Mouse (Mus musculus) embryonic facial prominence, embryonic 11.5 days (tissue): ENCODE results near the gene Fam151a. TPM values are rescaled to one million over a fixed set of nuclear protein-coding genes. Genes with fewer than 3 reads are reported as not detected.
"Not testable (repeated sequence)": the region's sequence is repeated elsewhere in the genome, so short reads cannot be mapped to it uniquely, and the experiment has no call there.

Experiments
- ATAC-seq: fragments of 200-750 bp; cut with Nextera tagmentation; replicated peaks from 2 replicates; pipeline ENCODE4 v1.8.0; 2017; ENCODE audit warnings: low read depth; ENCODE audit not compliant: insufficient number of reproducible peaks, low FRiP score, low TSS enrichment
- DNase-seq: peaks from one replicate; pipeline ENCODE4 v3.0.0-alpha.2; 2015; ENCODE audit warnings: low spot score
- H3K27ac ChIP-seq: fragments of 300-500 bp; sonication (generic); replicated peaks from 2 replicates; pipeline ENCODE4 v1.5.1; 2014; ENCODE audit warnings: mild to moderate bottlenecking, low read depth, low read length, control low read depth
- H3K27me3 ChIP-seq: fragments of 300-500 bp; sonication (generic); 2 replicates; pipeline ENCODE4 v1.6.1; 2014; ENCODE audit warnings: mild to moderate bottlenecking, low read length, moderate library complexity, mixed read lengths; ENCODE audit not compliant: control insufficient read depth, insufficient read depth
- H3K36me3 ChIP-seq: fragments of 300-500 bp; sonication (generic); replicated peaks from 2 replicates; pipeline ENCODE4 v1.6.1; 2014; ENCODE audit warnings: low read depth, mild to moderate bottlenecking, low read length, moderate library complexity, mixed read lengths; ENCODE audit not compliant: control insufficient read depth, insufficient read depth
- H3K4me1 ChIP-seq: fragments of 300-500 bp; sonication (generic); 2 replicates; pipeline ENCODE4 v1.6.1; 2014; ENCODE audit warnings: low read length, mixed read lengths; ENCODE audit not compliant: control insufficient read depth, insufficient read depth
- H3K4me2 ChIP-seq: fragments of 300-500 bp; sonication (generic); 2 replicates; pipeline ENCODE4 v1.6.1; 2014; ENCODE audit warnings: low read depth, mild to moderate bottlenecking, control low read depth, low read length, moderate library complexity
- H3K4me3 ChIP-seq: fragments of 300-500 bp; sonication (generic); 2 replicates; pipeline ENCODE4 v1.5.1; 2014; ENCODE audit warnings: low read depth, low read length, control low read depth
- H3K9ac ChIP-seq: fragments of 300-500 bp; sonication (generic); replicated peaks from 2 replicates; pipeline ENCODE4 v1.6.1; 2014; ENCODE audit warnings: mild to moderate bottlenecking, control low read depth, low read length
- H3K9me3 ChIP-seq: fragments of 300-500 bp; sonication (generic); replicated peaks from 2 replicates; pipeline ENCODE4 v1.6.1; 2016; ENCODE audit warnings: mild to moderate bottlenecking, low read length, inconsistent platforms, mixed read lengths; ENCODE audit not compliant: control insufficient read depth
- WGBS: fragments of 180-500 bp; shearing (Covaris S2); extraction: QIAGEN DNeasy Blood & Tissue Kit; methylation state at CpG from one replicate; pipeline ENCODE4 v1.1.7; 2014; 5-methylcytosine and 5-hydroxymethylcytosine counted together
- polyA plus RNA-seq: library from polyadenylated mRNA; unstranded; fragments of >200 nt; fragmentation: Nextera tagmentation; extraction: Ambion mirVana; gene quantifications from 2 replicates; pipeline ENCODE4 v1.2.1, GENCODE M21; 2014

Gene Fam151a
- polyA plus RNA-seq, 1 experiment from 2014 or later: 0.15 TPM

GRCm38 (mm10) chr4:106789705-106790104 is 56.0 kb downstream of the Fam151a start:
- H3K4me2 ChIP-seq: no peak overlapping the region
- ATAC-seq (no peak), DNase-seq (no peak)
- no peak overlapping the region for H3K4me3 ChIP-seq
- H3K9ac ChIP-seq: no peak overlapping the region
- no peaks in the 10 kb centered on the region for H3K27me3 ChIP-seq
- no peak overlapping the region for H3K27ac ChIP-seq
- no peaks in the 10 kb centered on the region for H3K9me3 ChIP-seq
- WGBS: 76% methylated on average over 9 of the region's 9 CpGs
- H3K4me1 ChIP-seq: peaks cover 6% of the 10 kb centered on the region
- no peaks in the 10 kb centered on the region for H3K36me3 ChIP-seq

DNA sequence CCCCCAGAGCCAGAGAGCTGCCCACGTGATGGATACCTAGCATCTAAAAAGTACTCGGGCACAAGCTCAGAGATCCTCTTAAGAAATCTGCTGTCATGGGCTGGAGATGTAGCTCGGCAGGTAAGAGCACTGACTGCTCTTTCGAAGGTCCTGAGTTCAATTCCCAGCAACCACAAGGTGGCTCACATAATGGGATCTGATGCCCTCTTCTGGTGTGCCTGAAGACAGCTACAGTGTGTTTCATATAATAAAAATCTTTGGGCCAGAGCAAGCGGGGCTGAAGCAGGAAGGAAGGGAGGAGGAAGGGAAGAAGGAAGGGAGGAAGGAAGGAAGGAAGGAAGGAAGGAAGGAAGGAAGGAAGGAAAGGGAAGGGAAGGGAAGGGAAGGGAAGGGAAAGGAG is 56.5 kb downstream of the Fam151a start:
- H3K36me3 ChIP-seq, H3K9me3 ChIP-seq, H3K27me3 ChIP-seq, DNase-seq, H3K4me1 ChIP-seq, H3K4me3 ChIP-seq, H3K27ac ChIP-seq, H3K9ac ChIP-seq, H3K4me2 ChIP-seq, ATAC-seq: not testable (repeated sequence)
- 87% methylated on average over 5 of the region's 5 CpGs for WGBS

DNA sequence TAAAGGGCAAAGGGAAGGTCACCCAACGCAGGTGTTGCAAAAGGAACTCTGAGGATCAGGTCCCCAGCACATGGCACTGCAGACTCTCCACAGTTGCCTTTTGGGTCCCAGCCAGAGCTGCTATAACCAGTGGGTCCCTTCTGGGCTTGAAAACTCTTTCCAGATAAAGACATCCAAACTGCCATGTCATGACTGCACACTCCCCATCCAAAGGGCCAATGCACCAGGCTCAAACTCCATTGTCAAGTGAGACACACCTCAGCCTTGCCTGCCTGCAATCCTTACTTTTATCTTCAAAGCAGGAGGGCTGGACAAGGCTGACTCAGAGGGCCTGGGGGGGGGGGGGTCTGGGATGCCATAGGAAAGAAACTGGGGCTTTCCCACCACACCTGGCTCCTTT is 57.2 kb downstream of the Fam151a start:
- Histone ChIP-seq H3K27ac (no peak overlapping the region), H3K4me3 (no peak overlapping the region), H3K36me3 (no peaks in the 10 kb centered on the region), H3K4me1 (peaks cover 6% of the 10 kb centered on the region; the same call in 1 of the 2 replicates), H3K9ac (no peak overlapping the region), H3K9me3 (no peaks in the 10 kb centered on the region), H3K27me3 (no peaks in the 10 kb centered on the region), H3K4me2 (no peak overlapping the region)
- ATAC-seq (no peak), DNase-seq (no peak)
- 94% methylated on average over 1 of the region's 1 CpGs for WGBS

DNA sequence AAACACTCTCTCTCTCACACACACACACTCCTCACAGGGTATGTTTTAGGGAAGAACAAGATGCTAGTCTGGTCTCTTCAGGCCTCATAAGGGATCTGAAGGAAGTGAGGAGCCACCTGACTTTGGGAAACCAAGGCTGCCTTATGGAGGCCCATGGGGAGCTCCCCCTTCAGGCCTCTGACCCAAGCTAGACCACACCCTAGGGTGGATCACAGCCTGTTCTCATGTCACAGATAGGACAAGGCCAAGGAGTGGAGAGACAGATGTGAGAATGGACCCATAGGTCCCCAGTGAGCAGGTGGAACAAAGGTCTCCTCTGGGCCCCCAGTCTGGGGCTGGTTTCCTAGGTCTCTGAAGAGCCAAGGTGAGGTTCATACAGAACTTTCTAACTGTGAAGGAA is 58.6 kb downstream of the Fam151a start:
- H3K27me3 ChIP-seq: no peaks in the 10 kb centered on the region
- H3K27ac ChIP-seq: no peak overlapping the region
- H3K9me3 ChIP-seq: no peaks in the 10 kb centered on the region
- DNase-seq: no peak
- no peak overlapping the region for H3K9ac ChIP-seq
- H3K4me3 ChIP-seq: no peak overlapping the region
- H3K4me2 ChIP-seq: no peak overlapping the region
- no peaks in the 10 kb centered on the region for H3K4me1 ChIP-seq
- no peaks in the 10 kb centered on the region for H3K36me3 ChIP-seq
- ATAC-seq: no peak

DNA sequence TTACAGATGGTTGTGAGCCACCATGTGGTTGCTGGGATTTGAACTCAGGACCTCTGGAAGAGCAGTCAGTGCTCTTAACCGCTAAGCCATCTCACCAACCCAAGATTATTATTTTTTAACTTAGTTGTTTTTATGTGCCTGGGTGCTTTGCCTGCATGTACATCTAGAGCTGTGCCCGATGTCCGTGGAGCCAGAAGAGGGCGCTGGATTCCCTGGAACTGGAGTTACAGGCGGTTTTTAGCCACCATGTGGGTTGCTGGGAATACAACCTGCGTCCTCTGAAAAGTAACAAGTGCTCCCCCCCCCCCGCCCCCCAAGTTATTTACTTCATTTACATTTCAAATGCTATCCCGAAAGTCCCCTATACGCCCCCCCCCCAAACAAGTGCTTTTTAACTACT is 60.1 kb downstream of the Fam151a start:
- not testable (repeated sequence) for H3K9ac ChIP-seq, H3K27me3 ChIP-seq, H3K36me3 ChIP-seq, H3K27ac ChIP-seq, H3K4me1 ChIP-seq, H3K9me3 ChIP-seq, H3K4me3 ChIP-seq, H3K4me2 ChIP-seq, DNase-seq, ATAC-seq
- WGBS: 94% methylated on average over 9 of the region's 9 CpGs

DNA sequence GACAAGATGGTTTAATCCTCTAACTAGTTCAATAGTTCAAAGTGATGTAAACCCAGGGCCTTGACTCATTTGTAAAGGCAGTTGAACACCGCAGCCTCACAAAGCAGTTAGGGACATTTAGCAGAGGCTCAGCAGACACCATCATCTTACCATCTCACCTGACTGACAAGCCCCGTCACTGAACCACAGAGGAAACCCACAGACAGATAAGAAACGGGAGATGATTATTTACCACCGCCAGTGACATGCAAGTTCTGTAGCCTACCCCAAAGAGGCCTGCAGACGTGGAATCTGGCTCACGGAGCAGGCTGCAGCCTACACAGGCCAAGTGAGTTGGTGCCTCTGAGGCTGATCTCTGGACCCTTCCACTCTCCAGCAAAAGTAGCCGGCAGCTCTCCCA is 60.6 kb downstream of the Fam151a start:
- Histone ChIP-seq H3K4me3 (no peak overlapping the region), H3K4me1 (no peaks in the 10 kb centered on the region), H3K9ac (no peak overlapping the region), H3K27ac (no peak overlapping the region), H3K9me3 (no peaks in the 10 kb centered on the region), H3K4me2 (no peak overlapping the region), H3K36me3 (no peaks in the 10 kb centered on the region), H3K27me3 (no peaks in the 10 kb centered on the region)
- WGBS: 94% methylated on average over 7 of the region's 7 CpGs
- ATAC-seq: no peak
- no peak for DNase-seq

GRCm38 (mm10) chr4:106795289-106795688 is 61.6 kb downstream of the Fam151a start:
- Histone ChIP-seq H3K27ac (no peak overlapping the region), H3K4me1 (peaks cover 4% of the 10 kb centered on the region; the same call in 1 of the 2 replicates), H3K4me3 (no peak overlapping the region), H3K27me3 (no peaks in the 10 kb centered on the region), H3K36me3 (no peaks in the 10 kb centered on the region), H3K4me2 (no peak overlapping the region), H3K9me3 (no peaks in the 10 kb centered on the region), H3K9ac (no peak overlapping the region)
- 81% methylated on average over 2 of the region's 2 CpGs for WGBS
- DNase-seq (no peak), ATAC-seq (no peak)
